Mouse (Mus musculus) heart, adult 2 months (tissue): ENCODE measurements around the gene Primpol.

Experiments
- CTCF ChIP-seq: fragments of 200-600 bp; IDR thresholded peaks from 2 replicates; pipeline ENCODE4 v1.8.1; 2022; ENCODE audit warnings: antibody characterized with exemption, mild to moderate bottlenecking, moderate library complexity
- EP300 ChIP-seq: fragments of 200-500 bp; IDR thresholded peaks from 2 replicates; pipeline ENCODE4 v1.6.1; 2011; ENCODE audit warnings: low read depth, low read length, control low read depth; ENCODE audit not compliant: insufficient read depth
- POLR2A ChIP-seq: fragments of 200-500 bp; IDR thresholded peaks from 2 replicates; pipeline ENCODE4 v1.6.1; 2011; ENCODE audit warnings: mild to moderate bottlenecking, low read depth, low read length, control low read depth; ENCODE audit not compliant: insufficient read depth

DNA sequence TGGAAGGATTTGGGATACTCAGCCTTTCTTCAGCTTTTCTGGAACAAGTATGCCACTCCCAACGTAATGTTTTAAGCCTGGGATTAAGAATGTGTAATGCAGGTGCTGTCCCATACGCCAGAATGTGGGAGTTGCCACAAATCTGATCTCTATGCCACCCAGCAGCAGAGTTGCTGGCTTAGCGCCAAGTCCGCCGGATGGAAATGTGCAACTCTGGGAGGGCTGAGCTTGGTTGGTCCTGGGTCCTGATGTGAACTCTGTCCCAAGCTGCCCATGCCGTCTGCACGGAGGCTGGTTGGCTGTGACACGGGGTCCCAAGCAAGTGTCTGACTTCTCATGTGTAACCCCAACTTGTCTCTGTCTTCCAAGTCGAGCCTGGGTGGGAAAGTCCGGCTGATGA lies 90.2 kb downstream of the Primpol start:
- TF ChIP-seq CTCF (no peak), POLR2A (no peak), EP300 (no peak)
